Mouse (Mus musculus) midbrain, embryonic 14.5 days (tissue): ENCODE results near the gene Coq6. TPM values are rescaled to one million over a fixed set of nuclear protein-coding genes. Genes with fewer than 3 reads are reported as not detected.

Experiments used
- ATAC-seq: fragments of 200-750 bp; cut with Nextera tagmentation; 2 replicates; pipeline ENCODE4 v1.8.0; 2017; ENCODE audit warnings: moderate number of reproducible peaks, moderate library complexity; ENCODE audit not compliant: low FRiP score, low TSS enrichment
- DNase-seq: peaks from one replicate; pipeline ENCODE4 v3.0.0-alpha.2; 2015
- H3K27ac ChIP-seq: fragments of 300-500 bp; sonication (generic); replicated peaks from 2 replicates; pipeline ENCODE4 v1.5.1; 2014; ENCODE audit warnings: mild to moderate bottlenecking, low read depth, low read length, moderate library complexity
- H3K27me3 ChIP-seq: fragments of 300-500 bp; sonication (generic); 2 replicates; pipeline ENCODE4 v1.6.1; 2014; ENCODE audit warnings: low read length, control low read depth, mixed read lengths; ENCODE audit not compliant: control insufficient read depth, insufficient read depth
- H3K36me3 ChIP-seq: fragments of 300-500 bp; sonication (generic); 2 replicates; pipeline ENCODE4 v1.6.1; 2014; ENCODE audit warnings: low read length, control low read depth; ENCODE audit not compliant: control insufficient read depth, insufficient read depth
- H3K4me1 ChIP-seq: fragments of 300-500 bp; sonication (generic); 2 replicates; pipeline ENCODE4 v1.6.1; 2014; ENCODE audit warnings: mild to moderate bottlenecking, antibody characterized with exemption, low read length, control low read depth; ENCODE audit not compliant: control insufficient read depth, insufficient read depth
- H3K4me2 ChIP-seq: fragments of 300-500 bp; sonication (generic); 2 replicates; pipeline ENCODE4 v1.6.1; 2014; ENCODE audit warnings: mild to moderate bottlenecking, low read length, moderate library complexity
- H3K4me3 ChIP-seq: fragments of 300-500 bp; sonication (generic); replicated peaks from 2 replicates; pipeline ENCODE4 v1.5.1; 2014; ENCODE audit warnings: low read depth, low read length
- H3K9ac ChIP-seq: fragments of 300-500 bp; sonication (generic); replicated peaks from 2 replicates; pipeline ENCODE4 v1.6.1; 2014; ENCODE audit warnings: mild to moderate bottlenecking, low read length, moderate library complexity
- H3K9me3 ChIP-seq: fragments of 300-500 bp; sonication (generic); 2 replicates; pipeline ENCODE4 v1.6.1; 2016; ENCODE audit warnings: low read length, control low read depth, mixed read lengths; ENCODE audit not compliant: control insufficient read depth
- WGBS: fragments of 180-500 bp; shearing (Covaris S2); extraction: QIAGEN DNeasy Blood & Tissue Kit; methylation state at CpG from one replicate; pipeline ENCODE4 v1.1.7; 2014; 5-methylcytosine and 5-hydroxymethylcytosine counted together
- polyA plus RNA-seq: library from polyadenylated mRNA; unstranded; fragments of >200 nt; fragmentation: Nextera tagmentation; extraction: Ambion mirVana; gene quantifications from 2 replicates; pipeline ENCODE4 v1.2.1, GENCODE M21; 2014

The Coq6 gene
- polyA plus RNA-seq, 1 experiment from 2014 or later = 46.9 TPM

- peaks cover 15% of the 10 kb centered on the region for H3K4me1 ChIP-seq
- no peaks in the 10 kb centered on the region for H3K9me3 ChIP-seq
- 91% methylated on average over 9 of the region's 9 CpGs for WGBS
- ATAC-seq = no peak
- no peaks in the 10 kb centered on the region for H3K27me3 ChIP-seq
- no peak overlapping the region for H3K9ac ChIP-seq
- H3K36me3 ChIP-seq = peaks cover 26% of the 10 kb centered on the region
- H3K27ac ChIP-seq = no peak overlapping the region
- no peak for DNase-seq
- H3K4me2 ChIP-seq = no peak overlapping the region
- H3K4me3 ChIP-seq = no peak overlapping the region
Observed at GRCm38 (mm10) chr12:84364291-84364690, 2.8 kb downstream of the Coq6 start.

DNA sequence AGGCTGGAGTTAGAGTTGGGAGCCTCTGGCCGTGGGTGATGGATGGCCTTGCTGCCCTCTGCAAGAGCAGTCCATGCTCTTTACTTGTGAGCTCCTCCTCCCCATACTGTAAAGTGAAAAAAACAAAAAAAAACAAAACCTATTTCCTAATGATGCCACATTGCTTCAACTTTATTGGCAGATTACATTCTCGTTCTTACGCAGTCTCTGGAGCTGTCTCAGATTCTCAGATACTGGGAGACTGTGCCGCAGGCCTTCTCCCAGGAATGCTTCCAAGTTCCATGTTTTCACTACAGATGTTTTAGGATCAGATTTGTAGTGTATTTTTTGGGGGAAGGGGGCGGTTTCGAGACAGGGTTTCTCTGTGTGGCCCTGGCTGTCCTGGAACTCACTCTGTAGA is 3.7 kb downstream of the Coq6 start:
- no peak overlapping the region for H3K9ac ChIP-seq
- H3K9me3 ChIP-seq = no peaks in the 10 kb centered on the region
- H3K4me1 ChIP-seq = peaks cover 15% of the 10 kb centered on the region
- H3K4me3 ChIP-seq = no peak overlapping the region
- no peaks in the 10 kb centered on the region for H3K27me3 ChIP-seq
- no peak for ATAC-seq
- no peak for DNase-seq
- no peak overlapping the region for H3K4me2 ChIP-seq
- 97% methylated on average over 6 of the region's 6 CpGs for whole genome bisulfite sequencing
- no peak overlapping the region for H3K27ac ChIP-seq
- H3K36me3 ChIP-seq = peaks cover 31% of the 10 kb centered on the region

GRCm38 (mm10) chr12:84366971-84367370 is 5.5 kb downstream of the Coq6 start:
- WGBS = 67% methylated on average over 9 of the region's 9 CpGs
- Histone ChIP-seq H3K4me1 (peaks cover 9% of the 10 kb centered on the region), H3K27ac (no peak overlapping the region), H3K4me3 (no peak overlapping the region), H3K36me3 (peaks cover 49% of the 10 kb centered on the region), H3K27me3 (no peaks in the 10 kb centered on the region), H3K4me2 (no peak overlapping the region), H3K9ac (no peak overlapping the region), H3K9me3 (no peaks in the 10 kb centered on the region)
- no peak for ATAC-seq
- DNase-seq = no peak

DNA sequence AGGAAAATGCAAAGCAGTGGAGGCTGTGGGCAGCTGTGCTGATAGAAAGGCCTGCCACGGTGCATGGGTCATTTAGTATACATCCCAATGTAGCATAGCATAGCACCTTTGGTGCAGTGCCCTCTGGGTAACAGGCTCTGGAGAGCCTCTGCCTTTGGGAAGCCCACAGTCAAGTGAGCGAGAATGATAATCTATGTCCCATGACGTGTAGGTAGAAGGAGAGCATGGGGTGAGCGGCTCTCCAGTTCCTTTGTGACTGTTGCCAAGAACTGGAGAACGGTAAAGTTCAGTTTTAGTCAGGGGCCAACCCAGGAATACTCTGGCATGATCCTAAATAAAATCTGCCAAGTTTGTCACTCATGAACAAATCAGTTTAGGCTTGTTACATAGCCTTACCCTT is 10.2 kb downstream of the Coq6 start:
- Histone ChIP-seq H3K9me3 (no peaks in the 10 kb centered on the region), H3K4me2 (no peak overlapping the region), H3K36me3 (peaks cover 75% of the 10 kb centered on the region), H3K27ac (no peak overlapping the region), H3K4me1 (no peaks in the 10 kb centered on the region), H3K27me3 (no peaks in the 10 kb centered on the region), H3K4me3 (no peak overlapping the region), H3K9ac (no peak overlapping the region)
- ATAC-seq (no peak), DNase-seq (no peak)
- WGBS = 93% methylated on average over 5 of the region's 5 CpGs

GRCm38 (mm10) chr12:84373831-84374481 is 12.5 kb downstream of the Coq6 start:
- Histone ChIP-seq H3K4me3 (no peak overlapping the region), H3K9ac (no peak overlapping the region), H3K27ac (no peak overlapping the region), H3K9me3 (no peaks in the 10 kb centered on the region), H3K4me2 (no peak overlapping the region), H3K36me3 (peaks cover 59% of the 10 kb centered on the region), H3K27me3 (no peaks in the 10 kb centered on the region), H3K4me1 (no peaks in the 10 kb centered on the region)
- WGBS = 92% methylated on average over 6 of the region's 6 CpGs
- ATAC-seq = no peak
- no peak for DNase-seq

DNA sequence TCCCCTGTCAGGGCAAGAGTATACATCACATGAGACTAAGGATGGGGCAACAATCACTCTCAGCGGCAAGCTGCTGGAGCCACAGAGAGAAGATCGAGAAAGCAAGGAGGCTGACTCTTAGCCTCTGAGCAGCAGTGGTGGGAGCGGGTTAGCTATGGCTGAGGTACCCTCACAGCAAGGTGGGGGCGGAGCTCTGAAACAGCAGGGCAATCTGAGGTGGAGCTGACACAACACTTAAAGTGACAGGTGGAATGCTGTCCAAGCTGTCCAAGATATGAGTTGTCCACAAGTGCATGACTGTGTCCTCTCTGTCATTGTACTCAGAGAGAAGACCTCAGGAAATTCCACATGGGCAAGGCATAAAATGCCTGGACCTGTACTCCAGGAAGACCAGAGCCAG is 20.9 kb downstream of the Coq6 start:
- ATAC-seq (no peak), DNase-seq (no peak)
- H3K36me3 ChIP-seq = peaks cover 11% of the 10 kb centered on the region
- H3K9me3 ChIP-seq = no peaks in the 10 kb centered on the region
- H3K4me3 ChIP-seq = no peak overlapping the region
- no peaks in the 10 kb centered on the region for H3K4me1 ChIP-seq
- no peak overlapping the region for H3K4me2 ChIP-seq
- no peak overlapping the region for H3K9ac ChIP-seq
- H3K27ac ChIP-seq = no peak overlapping the region
- WGBS = 88% methylated on average over 4 of the region's 4 CpGs
- H3K27me3 ChIP-seq = no peaks in the 10 kb centered on the region

- no peak overlapping the region for H3K4me3 ChIP-seq
- peaks cover 8% of the 10 kb centered on the region; the same call in 1 of the 2 replicates for H3K36me3 ChIP-seq
- no peak overlapping the region for H3K4me2 ChIP-seq
- DNase-seq (no peak), ATAC-seq (no peak)
- no peaks in the 10 kb centered on the region for H3K4me1 ChIP-seq
- no peak overlapping the region for H3K9ac ChIP-seq
- H3K27me3 ChIP-seq = no peaks in the 10 kb centered on the region
- 88% methylated on average over 5 of the region's 5 CpGs for WGBS
- H3K9me3 ChIP-seq = no peaks in the 10 kb centered on the region
- H3K27ac ChIP-seq = no peak overlapping the region
Observed at GRCm38 (mm10) chr12:84384644-84385081, 23.2 kb downstream of the Coq6 start.

- peaks cover 8% of the 10 kb centered on the region; the same call in 1 of the 2 replicates for H3K36me3 ChIP-seq
- no peaks in the 10 kb centered on the region for H3K4me1 ChIP-seq
- ATAC-seq (no peak), DNase-seq (no peak)
- WGBS = 94% methylated on average over 4 of the region's 4 CpGs
- no peak overlapping the region for H3K4me2 ChIP-seq
- no peaks in the 10 kb centered on the region for H3K9me3 ChIP-seq
- no peak overlapping the region for H3K9ac ChIP-seq
- no peak overlapping the region for H3K27ac ChIP-seq
- H3K4me3 ChIP-seq = no peak overlapping the region
- H3K27me3 ChIP-seq = no peaks in the 10 kb centered on the region
Observed at GRCm38 (mm10) chr12:84385408-84385807, 24.0 kb downstream of the Coq6 start.

GRCm38 (mm10) chr12:84388097-84388496 is 26.6 kb downstream of the Coq6 start:
- Histone ChIP-seq H3K27me3 (no peaks in the 10 kb centered on the region), H3K36me3 (peaks cover 8% of the 10 kb centered on the region; the same call in 1 of the 2 replicates), H3K27ac (no peak overlapping the region), H3K4me1 (no peaks in the 10 kb centered on the region), H3K9me3 (no peaks in the 10 kb centered on the region), H3K4me2 (no peak overlapping the region), H3K9ac (no peak overlapping the region), H3K4me3 (no peak overlapping the region)
- ATAC-seq (no peak), DNase-seq (no peak)
- WGBS = 84% methylated on average over 8 of the region's 8 CpGs
